Mouse (Mus musculus) lung, embryonic 14.5 days (tissue): ENCODE measurements around the gene Ap3b1. TPM values are rescaled to one million over a fixed set of nuclear protein-coding genes. Genes with fewer than 3 reads are reported as not detected.

Source experiments
- ATAC-seq: fragments of 200-750 bp; cut with Nextera tagmentation; 2 replicates; pipeline ENCODE4 v1.8.0; 2017; ENCODE audit warnings: mild to moderate bottlenecking, moderate TSS enrichment, moderate library complexity; ENCODE audit not compliant: insufficient read depth
- DNase-seq: peaks from one replicate; pipeline ENCODE4 v3.0.0-alpha.2; 2015
- H3K27ac ChIP-seq: fragments of 300-500 bp; sonication (generic); 2 replicates; pipeline ENCODE4 v1.5.1; 2014; ENCODE audit warnings: low read depth, mild to moderate bottlenecking, moderate library complexity
- H3K27me3 ChIP-seq: fragments of 300-500 bp; sonication (generic); 2 replicates; pipeline ENCODE4 v1.6.1; 2014; ENCODE audit warnings: low read length, control low read depth; ENCODE audit not compliant: insufficient read depth
- H3K36me3 ChIP-seq: fragments of 300-500 bp; sonication (generic); 2 replicates; pipeline ENCODE4 v1.6.1; 2014; ENCODE audit warnings: control low read depth; ENCODE audit not compliant: insufficient read depth
- H3K4me1 ChIP-seq: fragments of 300-500 bp; sonication (generic); 2 replicates; pipeline ENCODE4 v1.6.1; 2014; ENCODE audit warnings: antibody characterized with exemption, control low read depth; ENCODE audit not compliant: insufficient read depth
- H3K4me2 ChIP-seq: fragments of 300-500 bp; sonication (generic); 2 replicates; pipeline ENCODE4 v1.6.1; 2014; ENCODE audit warnings: mild to moderate bottlenecking
- H3K4me3 ChIP-seq: fragments of 300-500 bp; sonication (generic); 2 replicates; pipeline ENCODE4 v1.5.1; 2014; ENCODE audit warnings: low read depth, low read length
- H3K9ac ChIP-seq: fragments of 300-500 bp; sonication (generic); 2 replicates; pipeline ENCODE4 v1.6.1; 2014
- H3K9me3 ChIP-seq: fragments of 300-500 bp; sonication (generic); 2 replicates; pipeline ENCODE4 v1.6.1; 2016; ENCODE audit warnings: low read depth, low read length, control low read depth
- CTCF ChIP-seq: IDR thresholded peaks from 2 replicates; pipeline ENCODE4 v1.5.1; 2016; ENCODE audit warnings: antibody characterized with exemption, low read depth
- WGBS: fragments of 180-500 bp; shearing (Covaris S2); extraction: QIAGEN DNeasy Blood & Tissue Kit; methylation state at CpG from one replicate; pipeline ENCODE4 v1.1.7; 2014; 5-methylcytosine and 5-hydroxymethylcytosine counted together
- polyA plus RNA-seq: library from polyadenylated mRNA; unstranded; fragments of >200 nt; fragmentation: Nextera tagmentation; extraction: Ambion mirVana; gene quantifications from 2 replicates; pipeline ENCODE4 v1.2.1, GENCODE M21; 2014

Gene Ap3b1
- polyA plus RNA-seq, 1 experiment from 2014 or later: 43.6 TPM

GRCm38 (mm10) chr13:94518176-94518575 lies 159.4 kb downstream of the Ap3b1 start:
- no peak overlapping the region for H3K9ac ChIP-seq
- no peak overlapping the region for H3K4me3 ChIP-seq
- no peak overlapping the region for H3K4me2 ChIP-seq
- no peaks in the 10 kb centered on the region for H3K36me3 ChIP-seq
- no peaks in the 10 kb centered on the region for H3K9me3 ChIP-seq
- no peak for TF ChIP-seq CTCF
- no peak for ATAC-seq
- no peaks in the 10 kb centered on the region for H3K27me3 ChIP-seq
- no peak overlapping the region for H3K27ac ChIP-seq
- H3K4me1 ChIP-seq: no peaks in the 10 kb centered on the region
- WGBS: 88% methylated on average over 4 of the region's 4 CpGs
- no peak for DNase-seq

- Histone ChIP-seq H3K27ac (no peak overlapping the region), H3K27me3 (no peaks in the 10 kb centered on the region), H3K4me2 (no peak overlapping the region), H3K4me1 (no peaks in the 10 kb centered on the region), H3K9ac (no peak overlapping the region), H3K36me3 (no peaks in the 10 kb centered on the region), H3K4me3 (no peak overlapping the region), H3K9me3 (no peaks in the 10 kb centered on the region)
- no peak for ATAC-seq
- TF ChIP-seq CTCF: no peak
- 76% methylated on average over 8 of the region's 8 CpGs for WGBS
- no peak for DNase-seq
Observed at GRCm38 (mm10) chr13:94519276-94519675, 160.5 kb downstream of the Ap3b1 start.

GRCm38 (mm10) chr13:94523213-94523612 lies 164.5 kb downstream of the Ap3b1 start:
- H3K27me3 ChIP-seq: no peaks in the 10 kb centered on the region
- 32% methylated on average over 5 of the region's 5 CpGs for WGBS
- no peak for TF ChIP-seq CTCF
- no peaks in the 10 kb centered on the region for H3K9me3 ChIP-seq
- no peak overlapping the region for H3K4me3 ChIP-seq
- peaks cover 2% of the 10 kb centered on the region; the same call in 1 of the 2 replicates for H3K36me3 ChIP-seq
- no peaks in the 10 kb centered on the region for H3K4me1 ChIP-seq
- ATAC-seq (no peak), DNase-seq (no peak)
- no peak overlapping the region for H3K4me2 ChIP-seq
- no peak overlapping the region for H3K9ac ChIP-seq
- no peak overlapping the region for H3K27ac ChIP-seq

GRCm38 (mm10) chr13:94524669-94525238 lies 166.0 kb downstream of the Ap3b1 start:
- Histone ChIP-seq H3K9me3 (no peaks in the 10 kb centered on the region), H3K4me3 (no peak overlapping the region), H3K4me1 (no peaks in the 10 kb centered on the region), H3K27ac (no peak overlapping the region), H3K36me3 (peaks cover 11% of the 10 kb centered on the region; the same call in 1 of the 2 replicates), H3K27me3 (no peaks in the 10 kb centered on the region), H3K4me2 (no peak overlapping the region), H3K9ac (no peak overlapping the region)
- DNase-seq (no peak), ATAC-seq (no peak)
- TF ChIP-seq CTCF: no peak
- WGBS: 77% methylated on average over 7 of the region's 7 CpGs

- no peak for DNase-seq
- Histone ChIP-seq H3K4me2 (no peak overlapping the region), H3K27ac (no peak overlapping the region), H3K9me3 (no peaks in the 10 kb centered on the region), H3K4me1 (no peaks in the 10 kb centered on the region), H3K9ac (no peak overlapping the region), H3K36me3 (peaks cover 23% of the 10 kb centered on the region; the same call in 1 of the 2 replicates), H3K27me3 (no peaks in the 10 kb centered on the region), H3K4me3 (no peak overlapping the region)
- no peak for ATAC-seq
- 93% methylated on average over 5 of the region's 5 CpGs for WGBS
- TF ChIP-seq CTCF: no peak
Observed at GRCm38 (mm10) chr13:94529138-94529537, 170.4 kb downstream of the Ap3b1 start.

GRCm38 (mm10) chr13:94533516-94533915 lies 174.8 kb downstream of the Ap3b1 start:
- H3K4me3 ChIP-seq: no peak overlapping the region
- no peak overlapping the region for H3K4me2 ChIP-seq
- TF ChIP-seq CTCF: no peak
- no peak overlapping the region for H3K9ac ChIP-seq
- WGBS: 93% methylated on average over 8 of the region's 8 CpGs
- H3K27me3 ChIP-seq: no peaks in the 10 kb centered on the region
- no peak for ATAC-seq
- H3K27ac ChIP-seq: no peak overlapping the region
- peaks cover 22% of the 10 kb centered on the region; the same call in 1 of the 2 replicates for H3K36me3 ChIP-seq
- no peak for DNase-seq
- no peaks in the 10 kb centered on the region for H3K9me3 ChIP-seq
- H3K4me1 ChIP-seq: no peaks in the 10 kb centered on the region

- H3K4me2 ChIP-seq: no peak overlapping the region
- 72% methylated on average over 4 of the region's 4 CpGs for WGBS
- H3K4me1 ChIP-seq: no peaks in the 10 kb centered on the region
- no peak for TF ChIP-seq CTCF
- ATAC-seq (no peak), DNase-seq (no peak)
- H3K27me3 ChIP-seq: no peaks in the 10 kb centered on the region
- peaks cover 14% of the 10 kb centered on the region; the same call in 1 of the 2 replicates for H3K36me3 ChIP-seq
- no peak overlapping the region for H3K4me3 ChIP-seq
- H3K27ac ChIP-seq: no peak overlapping the region
- no peak overlapping the region for H3K9ac ChIP-seq
- H3K9me3 ChIP-seq: no peaks in the 10 kb centered on the region
Observed at GRCm38 (mm10) chr13:94537336-94537735, 178.6 kb downstream of the Ap3b1 start.
